Mouse (Mus musculus) WW6 (cell line): ENCODE measurements around the gene Dao.

Experiments used
- DNase-seq: peaks from one replicate; pipeline ENCODE4 v3.0.0-alpha.2; 2013; ENCODE audit warnings: low read depth, low spot score

Dao gene

DNA sequence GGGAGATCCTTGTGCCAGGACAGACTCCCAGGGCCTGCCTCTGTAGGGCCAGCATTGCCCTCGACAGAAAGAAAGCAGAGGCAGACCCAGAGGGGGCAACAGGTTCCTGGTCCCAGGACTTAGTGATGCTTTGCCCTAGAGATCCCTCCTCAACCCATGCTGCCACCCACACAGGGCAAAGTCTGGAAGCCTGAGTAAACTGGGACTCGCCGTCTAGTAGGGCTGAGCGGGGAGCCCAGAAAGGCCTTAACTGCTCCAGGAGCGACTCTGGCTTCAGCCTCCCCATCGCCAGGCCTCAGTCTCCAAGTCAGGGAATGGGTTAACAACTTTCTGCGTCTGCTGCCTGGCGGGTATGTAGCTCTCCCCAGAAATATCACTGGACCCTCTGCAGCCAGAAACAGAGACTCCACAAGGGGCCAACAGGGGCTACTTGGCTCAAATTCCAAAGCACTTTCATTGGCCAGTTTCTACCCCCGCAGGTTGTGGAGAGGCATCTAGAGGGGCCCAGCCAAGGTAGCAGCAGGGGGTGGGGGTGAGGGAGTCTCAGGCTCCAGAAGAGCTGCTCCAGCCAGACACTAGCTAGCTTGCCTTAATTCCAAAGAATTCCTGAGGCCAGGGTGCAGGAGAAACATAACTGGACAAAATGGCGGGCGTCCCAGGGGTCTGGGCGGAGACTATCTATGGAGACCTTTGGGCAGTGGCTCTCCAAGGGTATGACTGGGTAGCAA is 23.9 kb downstream of the Dao start:
- no peak for DNase-seq

DNA sequence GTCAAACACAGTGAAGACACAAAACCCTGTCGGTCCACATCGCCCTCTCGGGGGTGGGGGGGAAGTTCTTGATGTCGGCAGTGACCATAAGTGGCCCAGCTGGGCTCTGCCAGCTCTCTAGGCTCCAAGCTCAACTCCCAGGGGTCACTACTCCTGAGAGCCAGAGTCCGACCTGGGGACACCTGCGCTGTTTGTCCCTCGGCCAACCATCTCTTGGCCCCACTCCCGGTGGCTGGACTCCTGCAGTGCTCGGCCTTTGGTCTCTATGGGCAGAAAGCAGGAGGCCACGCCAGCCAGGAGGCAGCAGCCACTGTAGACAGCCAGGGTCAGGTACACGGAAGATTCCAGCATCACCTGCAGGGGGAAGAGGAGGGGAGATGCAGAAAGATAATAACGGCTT is 24.6 kb downstream of the Dao start:
- DNase-seq: no peak

DNA sequence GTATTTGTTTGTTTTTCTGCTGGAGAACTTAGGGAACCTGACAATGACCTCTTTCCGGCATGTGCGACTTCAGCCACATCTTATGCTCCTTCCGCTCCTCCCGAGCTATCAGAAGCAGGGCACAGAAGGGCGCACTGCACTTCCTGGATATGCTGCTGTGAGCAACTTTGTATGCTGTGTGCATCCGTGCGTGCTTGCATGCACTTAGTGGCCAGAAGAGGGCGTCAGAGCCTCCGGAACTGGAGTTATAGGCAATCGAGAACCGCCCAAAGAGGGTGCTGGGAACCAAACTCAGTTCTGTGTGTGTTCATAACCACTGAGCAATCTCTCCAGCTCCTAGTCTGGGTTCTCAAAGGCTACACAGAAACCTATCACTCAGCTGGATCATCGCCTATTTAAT is 27.1 kb downstream of the Dao start:
- DNase-seq: no peak

DNA sequence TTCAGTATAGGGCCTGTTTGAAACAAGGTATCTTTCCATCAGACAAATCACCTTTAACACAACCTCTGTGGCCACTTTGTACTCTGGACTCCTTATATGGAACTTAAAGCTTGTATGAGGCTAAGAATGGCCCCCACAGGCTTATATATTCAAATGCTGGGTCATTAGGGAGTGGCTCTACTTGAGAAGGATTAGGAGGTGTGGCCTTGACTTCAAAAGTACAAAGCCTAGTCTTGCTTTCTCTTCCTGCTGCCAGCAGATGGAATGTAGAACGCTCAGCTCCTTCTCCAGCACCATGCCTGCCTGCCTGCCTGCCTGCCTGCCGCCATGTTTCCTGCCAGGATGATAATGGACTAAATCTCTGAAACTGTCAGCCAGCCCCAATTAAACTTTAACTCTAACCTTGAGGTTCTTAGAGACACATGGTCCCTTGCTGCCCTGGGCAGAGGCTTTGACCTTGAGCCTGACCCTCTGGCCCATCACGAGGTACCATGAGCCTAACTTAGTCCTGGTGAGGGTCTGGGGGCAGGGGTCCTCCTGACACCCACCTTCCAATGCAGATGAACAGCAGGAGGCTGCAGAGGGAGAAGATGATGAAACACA is 28.8 kb downstream of the Dao start:
- no peak for DNase-seq

DNA sequence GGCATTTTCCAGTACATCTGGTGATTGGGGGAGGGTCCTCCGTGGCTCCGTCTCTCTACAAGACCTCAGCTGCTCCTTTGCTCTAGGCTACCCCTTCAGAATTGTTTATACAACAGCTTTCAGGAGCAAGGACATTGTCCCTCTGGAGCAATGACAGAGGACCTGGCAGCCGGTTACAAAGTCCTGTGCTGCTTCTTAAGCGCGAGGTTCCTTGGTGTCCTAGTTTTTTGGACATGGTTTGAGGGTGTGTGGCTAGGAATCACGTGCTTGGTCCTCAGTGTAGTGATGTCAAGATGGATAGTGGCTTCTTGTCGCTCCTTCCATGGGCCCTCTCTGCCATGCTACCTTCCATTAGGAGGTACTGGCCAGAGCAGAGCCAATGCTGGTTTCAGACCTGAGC is 30.9 kb downstream of the Dao start:
- no peak for DNase-seq

DNA sequence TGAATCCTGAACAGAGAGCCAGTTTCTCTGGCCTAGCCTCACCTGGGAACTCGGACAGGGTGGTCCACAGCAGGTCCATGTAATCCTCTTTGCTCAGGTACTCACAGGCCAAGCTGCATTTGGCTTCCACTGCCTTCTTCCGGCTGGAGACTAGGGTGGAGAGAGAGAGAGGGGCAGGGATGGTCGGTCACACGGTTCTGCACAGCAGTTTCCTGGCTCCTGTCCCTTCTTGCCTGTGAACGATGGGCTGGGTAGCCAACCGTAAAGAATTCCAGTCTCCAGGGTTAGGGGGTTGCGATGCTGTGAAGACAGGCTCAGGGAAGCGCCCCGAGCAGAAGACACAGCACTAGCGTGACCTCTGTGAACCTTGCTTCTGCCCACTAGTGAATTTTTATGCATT is 31.6 kb downstream of the Dao start:
- no peak for DNase-seq

DNA sequence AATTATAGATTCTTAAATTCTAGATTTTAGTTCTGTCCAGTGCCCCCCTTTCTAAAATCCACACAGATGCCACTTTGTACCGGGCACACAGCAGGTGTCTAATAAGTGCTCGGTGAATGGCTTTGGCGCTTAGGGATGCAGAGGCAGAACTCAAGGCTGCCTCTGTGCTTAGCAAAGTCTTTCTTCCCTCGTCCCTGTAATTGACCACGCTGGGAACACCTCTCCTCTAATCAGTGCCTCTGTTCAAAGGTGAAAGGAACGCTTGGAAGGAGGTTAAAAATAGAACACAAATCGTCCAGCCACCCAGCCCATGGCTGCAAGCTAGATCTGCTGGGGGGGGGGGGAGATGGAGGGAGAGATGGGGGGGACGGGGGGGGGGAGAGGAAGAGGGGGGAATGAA is 37.0 kb downstream of the Dao start:
- no peak for DNase-seq

DNA sequence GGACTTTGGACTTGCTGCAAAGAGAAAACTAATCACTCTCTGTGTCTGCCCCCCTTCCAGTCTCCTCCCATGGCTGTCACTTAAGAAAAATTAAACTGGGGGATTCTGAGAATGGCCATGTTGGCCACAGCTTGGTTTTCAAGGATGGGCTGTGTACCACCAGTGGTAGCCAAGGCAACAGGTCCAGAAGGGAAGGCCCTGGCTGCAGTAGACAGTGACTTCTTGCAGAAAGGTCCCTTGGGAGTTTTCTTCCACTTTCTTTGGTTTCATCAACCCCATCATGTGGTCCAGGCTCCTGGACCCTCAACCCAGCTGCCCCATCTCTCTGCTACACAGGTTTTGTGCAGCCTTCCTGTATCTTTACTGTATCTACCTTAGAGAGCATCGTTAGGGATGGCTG is 37.4 kb downstream of the Dao start:
- DNase-seq: no peak

DNA sequence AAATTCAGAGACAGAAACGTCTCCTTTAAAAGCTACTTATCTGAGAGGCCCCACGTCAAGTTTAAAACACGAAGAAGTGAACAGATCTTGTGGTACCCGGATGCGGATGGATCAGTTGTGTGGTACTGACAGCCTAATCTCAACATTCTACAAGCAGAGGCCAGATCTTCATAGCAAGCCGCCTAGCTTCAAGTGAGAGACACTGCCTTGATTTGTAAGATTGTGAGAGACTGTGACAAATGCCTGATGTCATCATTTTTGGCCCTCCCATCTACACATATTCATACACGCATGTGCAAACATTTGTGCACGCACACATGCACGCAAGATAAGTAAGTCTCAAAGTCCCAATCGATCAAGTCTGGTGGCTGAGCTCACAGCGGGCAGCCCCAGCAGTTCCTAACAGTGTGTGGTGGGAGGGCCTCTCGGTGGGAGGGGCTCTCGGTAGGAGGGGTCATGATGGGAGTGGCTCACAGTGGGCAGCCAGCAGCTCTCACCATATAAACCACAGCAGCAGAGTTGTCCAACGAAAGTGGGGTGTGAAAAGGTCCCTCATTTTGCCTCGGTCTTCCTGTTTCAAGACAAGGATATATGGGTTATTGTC is 37.9 kb downstream of the Dao start:
- no peak for DNase-seq

DNA sequence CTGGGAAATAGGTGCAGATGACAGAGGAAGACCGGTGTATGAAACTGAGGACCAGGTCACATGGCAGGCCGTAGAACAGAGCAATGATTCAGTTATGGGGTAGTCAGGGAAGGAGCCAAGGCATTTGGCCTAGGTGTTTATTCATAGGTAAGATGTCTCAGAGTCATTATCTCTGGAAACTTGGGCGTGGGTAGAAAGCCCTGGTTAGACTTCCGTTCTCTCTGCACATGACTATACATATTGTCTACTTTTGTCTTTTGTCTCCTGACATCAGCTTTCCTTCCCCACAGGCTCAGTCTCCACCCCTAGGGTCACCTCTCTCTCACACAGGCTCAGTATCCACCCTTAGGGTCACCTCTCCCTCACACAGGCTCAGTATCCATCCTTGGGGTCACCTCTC is 40.3 kb downstream of the Dao start:
- DNase-seq: no peak

DNA sequence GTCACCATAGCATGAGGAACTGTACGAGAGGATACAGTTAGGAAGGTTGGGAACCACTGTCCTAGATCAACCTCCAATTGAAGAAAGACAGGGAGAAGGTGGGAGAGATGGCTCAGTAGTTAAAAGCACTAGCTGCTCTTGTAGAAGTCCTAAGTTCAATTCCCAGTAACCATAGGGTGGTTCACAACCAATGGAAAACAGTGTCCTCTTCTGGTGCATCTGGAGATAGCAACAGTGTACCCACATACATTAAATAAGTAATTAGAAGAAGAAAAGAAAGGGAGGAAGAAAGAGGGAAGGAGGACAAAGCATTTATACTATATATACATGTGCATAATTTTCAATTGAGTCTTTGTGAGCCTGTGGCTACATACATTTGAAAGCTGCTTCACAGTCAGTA is 41.6 kb downstream of the Dao start:
- no peak for DNase-seq

DNA sequence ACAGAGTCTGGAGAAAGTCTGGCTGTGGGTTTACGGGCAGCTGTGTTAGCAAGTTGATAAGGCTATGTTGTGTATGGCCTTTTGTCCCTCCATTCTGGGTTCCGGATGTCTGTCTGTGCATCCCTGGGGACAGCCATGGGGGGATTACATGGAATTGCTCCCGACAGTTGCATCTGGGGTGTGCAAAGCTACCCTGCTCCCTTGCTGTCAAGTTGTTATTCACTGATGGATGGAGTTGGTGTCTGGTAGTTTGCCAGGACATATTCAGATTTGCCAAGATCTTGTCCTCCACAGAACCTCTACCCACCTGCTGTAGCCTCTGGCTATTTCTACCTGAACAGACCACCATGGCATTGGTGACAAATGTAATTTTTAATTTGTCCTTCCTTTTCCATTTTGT is 42.6 kb downstream of the Dao start:
- no peak for DNase-seq

DNA sequence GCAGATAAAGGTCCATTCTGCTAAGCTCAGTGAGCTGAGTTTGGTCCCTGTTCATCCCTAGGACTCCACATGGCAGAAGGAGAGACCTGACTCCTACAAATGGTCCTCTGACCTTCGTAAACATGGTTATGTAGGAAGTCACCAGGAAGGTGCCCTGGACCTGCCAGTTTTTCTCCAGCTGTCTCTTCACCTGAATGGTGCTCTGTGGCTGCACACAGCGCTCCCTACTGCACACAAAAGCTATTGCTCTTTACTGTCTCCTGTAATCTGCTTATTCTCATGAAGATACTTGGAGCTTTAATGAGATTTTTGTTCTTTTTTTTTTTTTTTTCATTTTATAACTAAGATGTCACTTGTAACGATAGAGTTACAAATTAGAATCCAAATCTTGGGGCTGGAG is 43.1 kb downstream of the Dao start:
- DNase-seq: no peak

DNA sequence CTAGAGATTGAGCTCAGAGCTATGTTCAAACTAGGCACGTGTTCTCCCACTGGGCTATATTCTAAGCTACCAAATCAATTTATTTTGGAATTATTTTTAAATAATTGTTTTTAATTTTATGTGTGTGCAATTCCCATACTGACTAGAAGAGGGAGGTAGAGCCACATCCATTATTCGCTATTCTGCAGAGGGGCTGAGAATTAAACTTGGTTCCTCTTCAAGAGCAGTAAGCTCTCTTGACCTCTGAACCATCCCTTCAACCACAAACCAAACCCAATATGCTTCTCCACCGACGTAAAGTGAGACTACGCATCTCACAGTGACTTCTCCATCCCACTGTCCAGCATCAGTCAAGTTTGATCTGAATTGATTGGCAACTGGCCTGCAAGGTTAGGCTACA is 43.7 kb downstream of the Dao start:
- DNase-seq: no peak

DNA sequence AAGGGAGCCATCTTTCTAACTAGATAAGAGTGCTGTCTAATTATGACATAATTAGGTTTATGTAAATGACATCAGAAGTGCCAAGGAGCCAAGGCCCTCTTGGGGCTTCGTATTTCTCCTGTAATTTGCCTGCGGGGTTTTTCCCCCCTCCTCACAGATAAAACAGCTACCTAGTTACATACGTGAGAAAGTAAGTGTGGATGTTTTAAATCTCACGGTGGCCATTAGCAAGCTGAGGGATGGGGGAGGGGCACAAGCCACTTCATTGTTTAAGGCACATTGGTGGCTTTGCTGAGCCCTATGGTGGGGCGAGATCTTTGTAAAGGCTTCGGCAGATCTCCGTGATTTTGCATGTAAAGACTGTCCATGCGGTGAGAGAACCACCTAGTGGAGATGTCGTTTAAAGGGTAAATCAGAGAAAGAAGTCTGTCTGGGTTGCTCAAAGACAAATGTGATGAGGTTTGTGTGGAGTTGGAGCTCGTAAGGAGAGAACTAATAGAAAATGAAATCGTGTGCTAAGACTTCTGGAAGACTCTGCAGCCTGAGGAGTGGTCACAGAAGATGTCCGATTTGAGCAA is 45.3 kb downstream of the Dao start:
- DNase-seq: no peak

DNA sequence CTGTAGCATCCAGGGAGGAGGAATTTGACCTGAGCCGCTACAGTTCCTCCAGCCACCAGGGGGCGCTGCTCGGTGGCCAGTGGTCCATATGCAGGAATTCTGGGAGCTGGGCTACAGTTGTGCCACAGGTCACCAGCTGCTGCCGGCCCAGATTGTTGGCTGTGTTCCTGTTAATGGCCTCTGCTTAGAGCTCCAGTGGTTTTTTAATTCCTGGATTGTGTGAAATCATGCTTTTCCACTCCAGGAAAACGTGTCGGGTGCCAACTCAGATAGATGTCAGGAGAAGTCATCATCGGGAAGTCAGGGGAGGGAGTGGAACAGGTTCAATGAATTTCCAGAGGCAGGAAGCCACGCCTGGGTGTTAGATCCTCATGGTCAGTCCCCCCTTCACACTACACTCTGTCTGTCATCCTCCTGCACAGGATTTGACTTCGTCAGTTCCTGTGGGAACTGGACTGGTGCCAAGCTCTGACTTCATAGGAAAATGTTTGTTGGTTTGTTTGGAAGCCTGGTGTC is 48.8 kb downstream of the Dao start:
- DNase-seq: no peak

DNA sequence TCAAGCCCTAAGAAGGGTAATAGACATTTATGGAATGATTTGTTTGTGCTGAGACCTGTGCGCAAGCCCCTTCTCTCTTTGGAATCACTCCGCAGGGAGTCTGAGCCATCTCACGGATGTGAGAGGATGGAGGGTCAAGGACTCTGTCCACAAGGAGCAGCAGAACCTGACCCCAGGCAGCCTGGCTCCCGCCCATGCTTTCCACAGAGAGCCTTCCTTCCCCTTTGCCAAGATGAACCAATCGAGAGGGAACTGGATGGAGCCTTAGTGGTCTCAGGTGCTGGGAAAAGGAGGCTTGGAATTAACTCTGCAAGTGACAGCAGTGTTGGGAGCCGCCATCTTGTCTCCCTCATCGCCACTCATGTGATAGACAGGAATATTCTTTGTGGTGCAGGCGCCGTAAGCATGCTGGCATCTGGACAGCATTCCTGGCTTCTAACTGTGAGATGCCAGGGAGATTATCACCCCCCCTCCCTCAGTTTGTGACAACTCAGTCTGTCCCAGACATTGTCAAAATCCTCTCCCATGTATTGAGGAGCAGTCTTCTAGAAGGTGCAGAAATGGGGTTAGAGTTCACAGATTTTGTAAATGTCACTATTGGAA is 53.7 kb downstream of the Dao start:
- DNase-seq: no peak

DNA sequence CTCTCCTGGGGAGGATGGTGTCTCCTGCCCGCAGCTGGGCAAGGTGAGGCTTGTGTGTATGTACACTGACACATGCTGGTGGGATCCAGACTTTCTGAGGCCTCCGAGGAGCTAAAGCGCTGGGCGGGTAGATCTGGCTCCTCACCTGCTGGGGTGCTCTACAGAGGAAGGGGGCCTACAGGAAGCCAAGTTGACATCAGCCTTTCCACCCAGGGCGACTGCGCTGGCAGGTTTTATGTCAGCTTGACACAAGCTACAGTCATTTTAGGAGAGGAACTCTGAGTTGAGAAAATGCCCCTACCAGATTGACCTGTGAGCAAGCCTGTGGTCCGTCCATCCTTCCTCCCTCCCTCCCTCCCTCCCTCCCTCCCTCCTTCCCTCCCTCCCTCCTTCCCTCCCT is 58.2 kb downstream of the Dao start:
- no peak for DNase-seq

DNA sequence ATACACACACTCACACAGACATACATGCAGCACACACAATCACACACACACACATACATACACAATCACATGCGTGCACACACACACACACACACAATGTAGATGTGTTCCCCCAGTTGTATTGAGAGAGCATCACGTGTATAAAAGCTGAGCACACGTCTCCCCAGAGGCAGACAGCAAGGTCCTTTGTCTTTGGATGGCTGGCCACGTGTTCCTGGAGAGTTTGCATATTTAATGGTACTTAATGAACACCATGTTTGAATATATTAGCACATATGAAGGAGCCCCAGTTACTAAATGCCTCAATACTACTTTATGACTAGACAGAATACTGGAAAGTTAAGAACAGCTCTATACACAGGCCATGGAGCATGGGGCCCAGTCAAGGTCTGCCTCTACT is 60.5 kb downstream of the Dao start:
- DNase-seq: no peak

DNA sequence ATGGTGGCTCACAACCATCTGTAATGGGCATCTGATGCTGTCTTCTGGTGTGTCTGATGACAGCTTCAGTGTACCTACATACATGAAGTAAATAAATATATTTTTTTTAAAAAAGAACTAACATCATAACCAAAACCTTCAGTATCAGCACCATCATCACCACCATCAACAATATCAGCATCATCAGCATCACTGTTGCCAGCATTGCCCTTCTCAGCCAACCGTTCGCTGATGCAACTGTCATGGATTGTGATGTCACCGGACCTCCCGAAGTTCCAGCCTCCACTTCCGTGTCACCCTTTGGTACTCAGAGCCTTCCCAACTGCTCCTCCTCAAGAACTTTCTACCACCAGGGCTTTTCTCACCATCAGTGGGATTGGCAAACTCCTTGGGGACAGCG is 61.7 kb downstream of the Dao start, which contains the start of gene Usp30:
Gene Usp30 (plus strand): TSS at position 301 of the 400 bp plus-strand sequence.
- no peak for DNase-seq

DNA sequence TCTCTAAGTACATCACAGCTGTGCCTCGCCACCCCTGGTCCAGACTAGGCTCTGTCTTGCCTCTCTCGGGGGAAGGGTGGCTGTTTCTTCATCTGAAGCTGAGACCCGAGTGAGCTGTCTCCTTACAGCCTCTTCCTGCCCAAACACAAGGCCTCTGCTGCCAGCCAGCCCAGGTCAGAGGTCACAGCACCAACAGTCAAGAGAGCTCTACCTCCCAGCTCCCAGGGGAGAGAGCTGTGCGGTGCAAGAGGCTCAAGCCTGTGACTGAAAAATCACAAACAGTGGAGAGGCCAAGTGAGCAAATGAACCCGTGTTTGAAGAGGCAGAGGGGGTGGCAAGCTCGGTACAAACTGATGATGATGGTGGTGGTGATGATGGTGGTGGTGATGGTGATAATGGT is 63.1 kb downstream of the Dao start:
- DNase-seq: no peak

DNA sequence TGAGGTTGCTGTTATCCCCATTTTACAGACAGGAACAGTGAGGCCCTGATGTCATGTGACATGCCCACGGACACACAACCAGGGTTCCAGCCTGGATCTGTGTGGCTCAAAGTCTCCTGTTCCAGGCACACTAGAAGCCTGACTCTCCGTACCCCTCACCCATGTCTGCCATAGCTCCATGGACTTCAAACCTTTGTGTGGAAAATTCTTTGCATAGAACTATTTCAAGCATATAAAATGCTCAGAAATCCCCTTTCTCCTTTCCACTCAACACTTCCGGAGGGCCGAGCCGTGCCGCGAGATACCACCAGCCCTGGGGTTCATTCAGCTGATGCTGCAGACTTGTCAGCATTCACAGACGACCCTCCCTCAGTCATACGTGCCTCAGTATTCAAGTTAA is 64.0 kb downstream of the Dao start:
- DNase-seq: no peak
